Mouse (Mus musculus) lung, postnatal 36 days (tissue): ENCODE data around the gene Msl3.
A peak's percentile ranks its signal among the peaks of the same experiment; 100 is the strongest.

Source experiments
- DNase-seq: peaks from one replicate; pipeline ENCODE4 v3.0.0; 2022; ENCODE audit warnings: mixed read lengths

The Msl3 gene

GRCm38 (mm10) chrX:168673525-168674406, at the start of gene Msl3:
Gene Msl3, minus strand, starts transcription at chrX:168673898.
- DNase-seq = peak; percentile 89

DNA sequence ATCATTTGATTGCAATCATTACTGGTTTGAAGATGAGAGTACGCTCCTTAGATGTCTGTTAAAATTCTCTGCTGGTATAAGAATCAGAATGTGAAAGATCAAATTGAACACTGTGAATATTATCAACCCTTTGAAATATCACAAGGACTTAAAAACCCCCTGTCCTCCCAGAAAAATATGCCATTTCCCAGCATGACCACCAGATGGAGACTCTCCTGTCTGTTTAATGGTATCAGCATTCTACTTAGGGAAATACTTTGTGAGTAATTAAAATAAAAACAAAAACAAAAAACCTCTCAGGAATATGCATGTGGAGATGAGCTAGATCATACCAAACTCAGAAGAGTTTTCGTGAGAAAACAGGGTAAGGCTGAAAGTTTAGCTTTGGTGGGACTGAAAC, 44.3 kb upstream of the Msl3 start:
- DNase-seq = peak; percentile 2

DNA sequence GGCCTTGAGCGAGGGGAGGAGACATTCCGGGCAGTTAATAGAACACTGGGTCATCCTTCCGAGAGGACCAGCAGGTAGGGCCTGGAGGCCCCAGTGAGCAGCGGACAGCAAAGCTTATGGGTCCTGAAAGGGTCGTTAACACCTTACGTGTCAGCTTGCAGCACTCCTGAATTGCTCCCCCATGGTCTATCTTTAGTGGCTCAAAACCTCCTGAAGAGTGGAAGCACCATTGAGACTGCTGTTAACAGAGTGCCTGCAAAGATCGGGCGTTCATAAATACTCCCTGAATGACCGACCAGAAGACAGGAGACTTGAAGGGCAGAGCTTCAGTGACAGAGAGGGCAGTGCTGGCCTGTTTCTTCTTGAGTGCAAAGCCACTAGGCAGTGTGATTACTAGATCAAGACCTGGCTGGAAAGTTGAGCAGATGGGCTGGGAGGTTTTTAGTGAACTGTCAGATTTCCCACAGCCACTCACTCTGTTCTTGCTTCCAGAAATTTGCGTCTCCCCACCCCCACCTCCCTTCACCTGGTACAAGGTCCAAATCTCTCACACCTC, 787 bp upstream of the Msl3 start:
- DNase-seq = no peak

- no peak for DNase-seq
Measured at GRCm38 (mm10) chrX:168672913-168673524, 679 bp downstream of the Msl3 start.

- peak; percentile 88 for DNase-seq
Measured at GRCm38 (mm10) chrX:168672425-168672824, 1.3 kb downstream of the Msl3 start.

- peak; percentile 49 for DNase-seq
Measured at GRCm38 (mm10) chrX:168663982-168664689, 9.6 kb downstream of the Msl3 start.

GRCm38 (mm10) chrX:168660236-168660635, 13.5 kb downstream of the Msl3 start:
- no peak for DNase-seq

DNA sequence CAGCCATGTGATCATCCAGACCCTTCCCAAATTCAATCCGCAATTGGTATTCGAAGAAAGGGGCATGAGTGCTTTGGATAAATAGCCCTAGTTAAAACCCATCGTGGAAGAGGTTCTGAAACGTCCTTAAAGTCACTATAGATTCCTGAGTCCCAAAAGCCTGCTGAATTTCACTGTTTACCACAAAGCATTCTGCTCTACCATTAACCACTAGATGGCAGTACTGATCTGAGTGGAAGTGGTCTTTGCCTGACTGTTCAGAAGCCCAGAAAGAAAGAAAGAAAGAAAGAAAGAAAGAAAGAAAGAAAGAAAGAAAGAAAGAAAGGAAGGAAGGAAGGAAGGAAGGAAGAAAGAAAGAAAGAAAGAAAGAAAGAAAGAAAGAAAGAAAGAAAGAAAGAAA, 13.9 kb downstream of the Msl3 start:
- peak; percentile 61 for DNase-seq

GRCm38 (mm10) chrX:168659275-168659674, 14.4 kb downstream of the Msl3 start:
- no peak for DNase-seq

GRCm38 (mm10) chrX:168657795-168658194, 15.9 kb downstream of the Msl3 start:
- no peak for DNase-seq

- DNase-seq = no peak
Measured at GRCm38 (mm10) chrX:168649336-168649735, 24.4 kb downstream of the Msl3 start.

GRCm38 (mm10) chrX:168647746-168648145, 26.0 kb downstream of the Msl3 start:
- DNase-seq = no peak

- no peak for DNase-seq
Measured at GRCm38 (mm10) chrX:168643451-168643850, 30.2 kb downstream of the Msl3 start.

DNA sequence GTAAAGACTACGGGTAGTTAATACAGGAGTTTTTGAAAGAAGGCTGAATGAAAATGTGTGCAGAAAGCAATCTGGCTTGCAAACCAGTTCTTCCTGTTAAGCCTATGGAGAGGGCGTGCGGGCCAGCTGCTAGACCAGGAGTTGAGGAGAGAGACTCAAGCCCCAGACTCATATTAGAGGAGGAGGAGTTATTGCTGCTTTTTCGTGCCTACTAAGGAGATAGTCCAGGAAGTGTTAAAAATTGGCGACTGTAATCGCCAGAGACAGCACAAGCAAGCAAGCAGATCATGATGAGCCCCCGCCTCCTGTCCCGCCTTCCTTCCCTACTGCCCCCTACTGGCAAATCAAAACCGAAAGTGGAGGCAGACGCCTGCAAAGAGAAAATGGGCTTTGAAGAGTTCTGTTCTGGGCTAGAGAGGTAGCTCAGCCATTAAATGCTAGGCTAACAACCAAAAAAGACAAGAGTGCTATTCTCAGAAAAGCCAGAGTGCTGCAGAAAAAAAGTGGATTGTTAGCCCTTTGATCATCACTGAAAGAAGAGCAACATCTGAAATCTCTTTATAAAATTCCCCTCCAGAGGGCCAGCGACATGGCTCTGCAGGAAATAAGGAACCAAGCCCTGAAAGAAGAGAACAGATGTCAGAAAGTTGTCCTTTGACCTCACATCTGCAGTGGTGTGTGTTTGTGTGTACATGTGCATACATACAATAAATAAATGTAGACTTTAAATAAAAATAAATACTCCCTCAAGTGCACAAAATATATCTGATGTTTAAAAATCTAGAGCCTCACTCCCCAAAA, 33.9 kb downstream of the Msl3 start:
- peak; percentile 76 for DNase-seq
